Mouse (Mus musculus): ENCODE measurements around the gene Mfap1b.

- TF ChIP-seq POLR2A (IDR thresholded peaks at IDR 0.05; ENCODE audit: insufficient read depth, low read depth, low read length) (no peak), CTCF (IDR thresholded peaks at IDR 0.05) (no peak)
Observed at GRCm38 (mm10) chr2:121425890-121426289, 48.0 kb downstream of the Mfap1b start.
